Mouse (Mus musculus) midbrain, postnatal 0 days (tissue): Measurements from ENCODE around the gene Ablim2. TPM values are rescaled to one million over a fixed set of nuclear protein-coding genes. Genes with fewer than 3 reads are reported as not detected.

Source experiments
- ATAC-seq: fragments of 200-750 bp; cut with Nextera tagmentation; 2 replicates; pipeline ENCODE4 v1.8.0; 2017; ENCODE audit warnings: moderate number of reproducible peaks, mild to moderate bottlenecking, moderate TSS enrichment, moderate library complexity; ENCODE audit not compliant: low FRiP score
- DNase-seq: peaks from one replicate; pipeline ENCODE4 v3.0.0-alpha.2; 2015; ENCODE audit warnings: low spot score
- H3K27ac ChIP-seq: fragments of 300-500 bp; sonication (generic); 2 replicates; pipeline ENCODE4 v1.5.1; 2014; ENCODE audit warnings: low read depth, mild to moderate bottlenecking, low read length, mixed read lengths
- H3K27me3 ChIP-seq: fragments of 300-500 bp; sonication (generic); 2 replicates; pipeline ENCODE4 v1.6.1; 2014; ENCODE audit warnings: low read length, control low read depth, mixed read lengths; ENCODE audit not compliant: insufficient read depth
- H3K36me3 ChIP-seq: fragments of 300-500 bp; sonication (generic); 2 replicates; pipeline ENCODE4 v1.6.1; 2014; ENCODE audit warnings: low read length, control low read depth, mixed read lengths; ENCODE audit not compliant: insufficient read depth
- H3K4me1 ChIP-seq: fragments of 300-500 bp; sonication (generic); 2 replicates; pipeline ENCODE4 v1.6.1; 2014; ENCODE audit warnings: mild to moderate bottlenecking, control low read depth, antibody characterized with exemption, low read length, mixed read lengths; ENCODE audit not compliant: insufficient read depth
- H3K4me2 ChIP-seq: fragments of 300-500 bp; sonication (generic); 2 replicates; pipeline ENCODE4 v1.6.1; 2014; ENCODE audit warnings: low read depth, mild to moderate bottlenecking, low read length, mixed read lengths; ENCODE audit not compliant: poor library complexity, severe bottlenecking
- H3K4me3 ChIP-seq: fragments of 300-500 bp; sonication (generic); 2 replicates; pipeline ENCODE4 v1.5.1; 2014; ENCODE audit warnings: low read depth, mild to moderate bottlenecking, low read length, moderate library complexity
- H3K9ac ChIP-seq: fragments of 300-500 bp; sonication (generic); replicated peaks from 2 replicates; pipeline ENCODE4 v1.6.1; 2014; ENCODE audit warnings: mild to moderate bottlenecking, low read length, moderate library complexity, mixed read lengths; ENCODE audit not compliant: poor library complexity, severe bottlenecking
- H3K9me3 ChIP-seq: fragments of 300-500 bp; sonication (generic); 2 replicates; pipeline ENCODE4 v1.6.1; 2016; ENCODE audit warnings: low read length, control low read depth
- CTCF ChIP-seq: IDR thresholded peaks from 2 replicates; pipeline ENCODE4 v1.5.1; 2016; ENCODE audit warnings: antibody characterized with exemption, mild to moderate bottlenecking
- WGBS: fragments of 180-500 bp; shearing (Covaris S2); extraction: QIAGEN DNeasy Blood & Tissue Kit; methylation state at CpG from one replicate; pipeline ENCODE4 v1.1.7; 2014; 5-methylcytosine and 5-hydroxymethylcytosine counted together
- polyA plus RNA-seq: library from polyadenylated mRNA; unstranded; fragments of >200 nt; fragmentation: Nextera tagmentation; extraction: Ambion mirVana; gene quantifications from 2 replicates; pipeline ENCODE4 v1.2.1, GENCODE M21; 2015
- total RNA-seq: library from RNA; depleted of rRNA; stranded (reverse); fragments of >200 nt; gene quantifications from 2 replicates; pipeline ENCODE4 v1.2.3, GENCODE M21; 2014

Gene Ablim2
- total and polyA plus RNA-seq, 2 experiments from 2014 or later: 32.2 to 44.9 TPM

DNA sequence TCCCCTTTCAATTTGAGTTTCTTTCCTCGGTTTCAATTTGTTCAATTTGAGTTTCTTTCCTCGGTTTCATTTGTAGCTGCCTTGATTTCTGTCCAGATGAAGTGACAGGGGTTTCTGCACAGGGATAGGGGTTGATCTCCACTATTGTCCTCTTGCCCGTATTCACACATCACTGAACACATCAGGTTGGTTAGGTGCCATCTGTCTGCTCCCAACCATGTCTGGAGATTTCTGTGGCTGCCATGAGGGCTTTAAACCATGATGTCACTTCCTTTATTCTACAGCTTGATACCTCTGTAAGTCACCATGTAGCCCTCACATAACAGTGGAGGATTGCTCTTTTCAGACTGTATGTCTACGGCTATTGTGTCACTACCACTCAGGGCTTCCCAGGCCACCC, 139.5 kb downstream of the Ablim2 start:
- Histone ChIP-seq H3K9me3 (no peaks in the 10 kb centered on the region), H3K4me1 (peaks cover 12% of the 10 kb centered on the region), H3K4me3 (no peak overlapping the region), H3K27ac (no peak overlapping the region), H3K36me3 (no peaks in the 10 kb centered on the region), H3K9ac (no peak overlapping the region), H3K4me2 (no peak overlapping the region), H3K27me3 (no peaks in the 10 kb centered on the region)
- no peak for TF ChIP-seq CTCF
- ATAC-seq (no peak), DNase-seq (peak; percentile 51)
- WGBS: 75% methylated on average over 4 of the region's 4 CpGs

DNA sequence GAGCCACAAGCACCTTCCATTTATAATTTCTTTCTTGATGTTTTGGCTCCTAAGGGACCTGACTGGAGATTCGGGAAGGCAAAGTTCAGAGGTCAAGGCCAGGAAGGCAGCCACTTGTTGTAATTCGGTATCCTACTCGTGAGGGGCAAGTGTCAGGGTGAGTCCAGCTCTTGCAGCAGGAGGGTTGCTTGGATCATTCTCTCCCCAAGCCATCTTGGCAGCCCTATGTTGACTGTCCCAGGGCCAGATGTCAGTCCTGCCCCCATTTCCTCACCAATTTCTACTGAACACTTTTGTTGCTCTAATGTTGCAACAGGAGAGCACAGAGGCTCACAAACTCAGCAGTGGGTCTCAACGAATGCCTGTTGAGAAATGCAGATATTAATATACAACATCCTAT, 140.4 kb downstream of the Ablim2 start:
- H3K9me3 ChIP-seq: no peaks in the 10 kb centered on the region
- WGBS: 64% methylated on average over 4 of the region's 4 CpGs
- H3K4me2 ChIP-seq: no peak overlapping the region
- no peak overlapping the region for H3K9ac ChIP-seq
- H3K4me3 ChIP-seq: no peak overlapping the region
- no peaks in the 10 kb centered on the region for H3K36me3 ChIP-seq
- ATAC-seq (no peak), DNase-seq (no peak)
- no peak overlapping the region for H3K27ac ChIP-seq
- H3K4me1 ChIP-seq: peaks cover 12% of the 10 kb centered on the region
- no peaks in the 10 kb centered on the region for H3K27me3 ChIP-seq
- no peak for TF ChIP-seq CTCF

DNA sequence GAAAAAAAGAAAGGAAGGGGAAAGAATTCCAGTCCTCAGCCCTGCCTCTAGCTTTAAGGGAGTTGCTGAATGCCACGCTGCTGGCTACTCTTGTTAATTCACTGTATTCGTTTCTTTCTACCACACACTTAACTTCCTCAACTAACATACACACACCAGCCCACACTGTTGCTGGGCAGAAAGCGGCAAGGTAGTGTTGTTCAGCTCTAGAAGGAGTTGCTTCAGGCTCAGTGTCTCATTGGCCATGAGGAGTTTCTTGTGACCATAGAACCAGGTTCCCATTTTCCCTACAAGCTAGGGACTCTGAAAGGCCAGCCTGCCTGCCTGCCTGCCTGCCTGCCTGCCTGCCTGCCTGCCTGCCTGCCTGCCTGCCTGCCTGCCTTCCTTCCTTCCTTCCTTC, 141.3 kb downstream of the Ablim2 start:
- H3K36me3 ChIP-seq: no peaks in the 10 kb centered on the region
- H3K9me3 ChIP-seq: no peaks in the 10 kb centered on the region
- ATAC-seq: no peak
- no peak overlapping the region for H3K9ac ChIP-seq
- no peak for DNase-seq
- no peak for TF ChIP-seq CTCF
- H3K4me1 ChIP-seq: peaks cover 12% of the 10 kb centered on the region
- H3K4me3 ChIP-seq: no peak overlapping the region
- 81% methylated on average over 3 of the region's 3 CpGs for WGBS
- H3K27ac ChIP-seq: no peak overlapping the region
- no peaks in the 10 kb centered on the region for H3K27me3 ChIP-seq
- no peak overlapping the region for H3K4me2 ChIP-seq

DNA sequence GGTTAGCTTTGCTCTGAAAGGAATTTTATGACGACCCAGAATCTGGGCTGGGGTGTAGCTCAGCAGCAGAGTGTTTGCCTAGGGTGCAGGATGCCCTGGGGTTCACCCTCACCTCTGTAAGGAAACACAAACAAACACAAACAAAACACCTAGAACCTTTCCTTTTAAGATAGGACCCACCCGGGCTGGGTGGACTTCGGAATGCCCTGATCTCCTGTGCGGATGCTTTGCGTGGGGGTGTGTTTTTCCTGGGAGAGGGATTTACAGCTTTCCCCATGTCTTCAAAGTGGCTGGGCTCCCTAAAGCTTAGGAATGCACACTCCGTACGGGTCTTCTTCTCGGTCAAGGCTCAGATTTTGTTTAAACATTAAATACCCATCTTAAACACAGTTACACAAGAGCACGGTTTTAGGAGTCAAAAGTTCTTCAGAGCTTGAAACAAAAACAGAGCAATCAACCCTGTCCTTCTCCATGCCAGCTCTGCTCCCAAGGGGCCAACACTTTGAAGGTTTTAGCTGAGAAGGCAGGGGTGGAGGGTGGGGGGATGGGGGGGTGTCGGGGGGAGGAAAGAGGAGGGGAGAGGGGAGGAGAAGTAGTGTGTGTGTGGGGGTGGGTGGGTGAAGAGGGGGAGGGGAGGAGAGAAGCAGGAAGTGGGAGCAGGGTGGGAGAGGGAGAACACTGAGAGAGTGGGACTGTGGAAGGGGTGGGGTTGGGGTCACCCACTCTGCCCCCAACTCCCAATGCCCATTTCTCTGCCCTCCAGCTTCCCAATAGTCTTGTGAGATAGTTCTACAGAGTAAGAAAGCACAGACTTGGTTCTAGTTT, 142.9 kb downstream of the Ablim2 start:
- Histone ChIP-seq H3K9ac (no peak overlapping the region), H3K36me3 (no peaks in the 10 kb centered on the region), H3K4me3 (no peak overlapping the region), H3K27me3 (no peaks in the 10 kb centered on the region), H3K9me3 (no peaks in the 10 kb centered on the region), H3K4me2 (no peak overlapping the region), H3K27ac (no peak overlapping the region), H3K4me1 (peaks cover 8% of the 10 kb centered on the region)
- ATAC-seq (no peak), DNase-seq (no peak)
- 20% methylated on average over 9 of the region's 10 CpGs for WGBS
- TF ChIP-seq CTCF: no peak

DNA sequence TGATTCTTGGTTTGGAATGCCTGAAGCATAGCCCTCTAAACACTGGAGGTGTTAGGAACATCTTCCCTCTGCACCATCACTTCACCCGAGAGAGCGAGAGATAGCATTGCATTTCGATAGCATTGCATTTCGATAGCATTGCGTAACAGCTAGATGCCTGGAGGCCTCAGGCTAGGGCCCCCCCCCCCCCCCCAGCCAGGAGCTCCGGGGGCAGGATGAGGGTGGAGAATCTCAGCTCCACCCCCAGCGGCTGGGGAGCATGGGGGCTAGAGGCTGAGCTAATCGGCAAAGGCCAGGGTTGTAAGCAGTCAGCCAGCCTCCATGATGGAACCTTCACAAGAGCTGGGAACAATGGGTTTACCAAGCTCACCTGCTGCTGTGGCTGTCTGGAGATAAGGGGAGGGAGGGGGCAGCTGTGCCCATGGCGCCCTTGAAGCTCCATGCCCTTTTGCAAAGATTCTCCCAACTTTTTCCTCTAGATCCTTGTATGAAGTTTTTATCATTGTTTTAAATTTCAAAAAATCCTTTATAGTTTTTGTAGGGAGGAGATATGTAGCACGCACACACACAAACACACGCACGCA, 143.6 kb downstream of the Ablim2 start:
- Histone ChIP-seq H3K36me3 (no peaks in the 10 kb centered on the region), H3K4me2 (no peak overlapping the region), H3K27me3 (no peaks in the 10 kb centered on the region), H3K9ac (no peak overlapping the region), H3K9me3 (no peaks in the 10 kb centered on the region), H3K27ac (no peak overlapping the region), H3K4me1 (peaks cover 6% of the 10 kb centered on the region), H3K4me3 (no peak overlapping the region)
- DNase-seq (no peak), ATAC-seq (no peak)
- 45% methylated on average over 11 of the region's 12 CpGs for WGBS
- no peak for TF ChIP-seq CTCF

DNA sequence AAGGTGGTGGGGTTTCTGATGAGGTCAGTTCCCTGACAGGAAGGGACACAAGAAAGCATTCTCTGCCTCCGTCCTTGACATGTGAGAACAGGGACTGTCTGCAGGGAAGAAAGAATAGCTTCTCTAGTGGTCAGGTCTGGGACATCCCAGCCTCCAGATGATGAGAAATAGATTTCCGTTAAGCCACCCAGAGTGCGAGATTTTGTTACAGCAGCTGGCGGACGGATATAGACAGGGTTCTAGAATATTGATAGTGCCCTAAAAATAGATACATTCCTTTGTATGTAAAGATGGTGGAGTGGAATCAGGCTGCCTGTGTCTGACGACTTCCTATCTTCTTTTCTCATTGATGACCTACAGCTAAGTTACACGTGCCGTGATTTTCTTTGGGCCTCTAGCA, 145.8 kb downstream of the Ablim2 start:
- Histone ChIP-seq H3K4me3 (no peak overlapping the region), H3K9ac (no peak overlapping the region), H3K4me1 (peaks cover 9% of the 10 kb centered on the region), H3K9me3 (no peaks in the 10 kb centered on the region), H3K27ac (no peak overlapping the region), H3K36me3 (0 out of 2 replicates have a peak, but pooled peaks cover 2% of the 10 kb centered on the region), H3K4me2 (no peak overlapping the region), H3K27me3 (no peaks in the 10 kb centered on the region)
- no peak for ATAC-seq
- 55% methylated on average over 8 of the region's 8 CpGs for WGBS
- DNase-seq: no peak
- TF ChIP-seq CTCF: no peak
